Mouse (Mus musculus): ENCODE measurements around the gene Exoc6. TPM values are rescaled to one million over a fixed set of nuclear protein-coding genes. Genes with fewer than 3 reads are reported as not detected.
"Not testable (repeated sequence)": the region's sequence is repeated elsewhere in the genome, so short reads cannot be mapped to it uniquely, and the experiment has no call there.

Gene Exoc6
- total RNA-seq, 4 experiments from 2014 or later, result 18.7 to 26.7 (median 22.0) TPM

DNA sequence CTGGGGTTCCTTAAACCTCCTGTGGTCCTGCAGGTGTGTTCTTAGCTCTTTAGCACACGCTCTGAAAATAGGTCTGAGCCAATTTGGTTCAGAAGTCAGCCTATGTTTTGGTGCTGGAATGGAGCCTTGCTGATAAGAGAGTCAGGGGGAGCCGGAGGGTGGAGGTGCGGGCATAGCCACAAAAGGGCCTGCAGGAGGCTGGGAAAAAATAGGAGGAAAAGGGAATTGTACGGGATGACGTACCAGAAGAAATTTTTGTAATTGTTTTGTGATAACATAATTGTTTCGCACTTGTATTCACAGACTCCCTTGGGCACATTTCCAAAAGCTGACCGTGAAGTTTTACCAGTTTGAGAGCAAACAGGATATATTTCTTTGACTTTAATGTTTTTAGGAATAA, 10.0 kb upstream of the Exoc6 start:
- no peak for DNase-seq

DNA sequence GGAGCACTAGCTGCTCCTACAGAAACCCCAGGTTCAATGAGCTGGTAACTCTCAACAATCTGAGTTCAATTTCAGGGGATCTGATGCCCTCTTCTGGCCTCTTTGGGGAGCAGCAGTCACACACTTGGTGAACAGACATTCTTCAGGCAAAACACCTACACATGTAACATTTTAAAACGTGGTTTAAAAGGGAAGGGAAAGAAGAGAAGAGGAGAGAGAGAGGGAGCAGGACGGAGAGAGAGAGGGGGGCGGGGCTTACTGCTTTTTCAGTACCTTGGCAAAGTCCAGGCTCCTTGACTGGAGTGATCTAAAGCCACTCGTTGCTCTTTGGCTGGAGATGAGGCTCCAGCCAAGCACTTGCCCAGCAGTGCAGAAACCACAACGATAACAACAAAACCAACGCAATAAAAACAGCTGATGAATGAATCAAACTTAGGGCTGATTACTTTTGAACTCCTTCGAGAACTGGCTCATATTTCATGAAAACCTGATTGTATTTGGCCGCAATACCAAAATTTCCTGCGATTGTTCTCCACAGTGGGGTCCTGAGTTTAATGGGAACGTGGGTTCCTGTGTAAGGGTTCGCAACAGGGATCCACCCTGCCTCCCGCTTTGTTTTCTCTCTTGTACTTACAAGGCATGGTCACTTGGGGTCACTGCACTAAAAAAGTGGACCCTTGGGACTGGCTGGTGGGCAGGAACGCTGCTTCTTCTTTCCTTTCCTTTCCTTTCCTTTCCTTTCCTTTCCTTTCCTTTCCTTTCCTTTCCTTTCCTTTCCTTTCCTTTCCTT, 6.5 kb upstream of the Exoc6 start:
- no peak for DNase-seq

DNA sequence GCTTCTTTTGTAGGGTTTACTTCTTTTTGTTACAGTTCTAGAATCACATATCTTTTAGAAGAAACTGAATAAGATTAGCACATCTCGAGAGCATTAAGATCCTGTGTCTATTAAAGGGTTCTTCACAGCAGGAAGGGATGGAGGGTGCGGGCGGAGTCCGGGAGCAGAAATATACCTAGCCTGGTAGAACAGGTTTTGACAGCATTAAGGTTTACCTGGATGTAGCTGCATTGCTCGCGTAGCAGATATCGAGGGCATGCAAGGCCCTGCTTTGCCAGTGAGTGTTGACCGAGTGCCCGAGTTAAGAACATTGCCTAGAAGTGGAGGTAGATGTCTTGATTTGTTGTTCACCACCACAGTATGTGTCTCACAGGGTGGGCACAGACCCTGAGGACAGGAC, 5.7 kb upstream of the Exoc6 start:
- DNase-seq, result no peak

DNA sequence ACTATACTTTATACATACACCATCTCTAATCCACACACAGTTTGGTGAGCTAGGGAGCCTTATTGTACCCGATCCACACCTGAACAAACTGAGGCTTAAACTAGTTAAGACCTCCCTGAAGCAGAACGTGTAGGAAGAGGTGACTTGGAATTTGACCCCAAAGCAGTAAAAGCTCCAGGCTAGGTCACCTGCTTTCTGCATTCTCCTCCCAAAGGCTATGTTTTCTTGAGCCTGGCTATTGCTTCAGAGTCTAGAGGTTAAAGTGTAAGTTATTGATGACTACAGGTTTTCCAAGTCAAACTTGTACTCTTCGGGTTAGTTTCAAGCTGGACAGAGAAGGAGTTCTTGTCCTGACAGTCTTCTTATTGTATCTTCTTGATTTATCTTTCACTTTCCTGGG, 5.0 kb upstream of the Exoc6 start:
- no peak for DNase-seq

DNA sequence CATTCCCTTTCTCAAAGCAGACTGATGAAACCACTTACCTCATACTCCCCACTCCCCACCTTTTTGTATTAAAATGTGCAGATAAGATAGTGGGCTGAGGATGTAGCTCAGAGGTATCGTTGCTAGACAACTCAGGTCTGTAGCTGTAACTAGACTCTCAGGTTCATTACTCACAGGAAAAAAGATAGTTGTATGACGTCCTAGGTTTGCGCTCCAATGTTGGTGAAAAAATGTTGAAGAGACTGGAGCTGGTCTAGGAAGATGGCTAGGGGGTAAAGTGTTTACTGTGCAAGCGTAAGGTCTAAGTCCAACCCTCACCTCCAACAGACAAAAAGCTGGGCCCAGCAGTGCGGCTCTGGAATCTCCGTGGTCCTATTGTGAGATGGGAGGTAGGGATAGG, 4.5 kb upstream of the Exoc6 start:
- no peak for DNase-seq

DNA sequence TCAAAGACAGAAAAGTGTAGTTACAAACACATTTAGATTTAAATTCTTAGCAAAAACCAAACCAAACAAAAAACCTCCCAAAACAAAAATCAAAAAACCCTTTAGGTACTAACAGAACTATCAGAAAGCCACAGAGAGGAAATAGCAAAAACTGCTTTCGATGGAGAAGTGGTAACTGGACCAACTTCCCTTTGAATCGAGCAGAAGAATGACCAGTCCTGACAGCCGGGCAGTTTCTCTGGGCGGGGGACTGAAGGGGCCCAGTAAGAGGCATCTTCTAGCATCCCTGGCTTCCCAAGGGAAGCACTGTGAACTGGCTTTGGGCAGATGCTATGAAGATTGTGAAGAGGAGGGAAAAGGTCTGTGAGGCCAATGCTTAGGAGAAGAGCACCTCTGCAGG, 3.4 kb upstream of the Exoc6 start:
- no peak for DNase-seq

DNA sequence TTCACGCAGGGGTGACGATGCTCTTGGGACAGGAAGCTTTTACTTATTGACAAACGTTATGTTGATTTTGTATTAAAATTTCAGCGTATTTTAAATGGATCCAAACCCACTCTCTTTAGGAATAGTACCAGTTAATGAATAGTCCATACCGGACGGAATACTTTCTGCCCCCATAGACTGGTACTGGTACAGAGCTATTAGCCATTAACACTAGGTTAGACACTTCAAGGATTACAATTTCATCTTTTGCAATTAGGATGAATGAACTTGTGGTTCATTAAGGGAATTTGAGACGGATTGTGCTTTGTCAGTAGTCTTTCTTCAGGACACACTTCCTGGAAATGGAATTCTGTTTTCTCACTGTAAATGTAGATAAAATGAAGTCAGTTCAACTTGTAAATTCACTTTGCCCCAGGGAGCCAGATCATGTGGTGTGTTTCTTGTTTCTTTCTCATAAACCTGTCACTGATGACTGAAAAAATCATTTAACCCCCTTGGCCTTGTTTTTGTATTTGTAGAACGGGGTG, 885 bp downstream of the Exoc6 start:
- no peak for DNase-seq

DNA sequence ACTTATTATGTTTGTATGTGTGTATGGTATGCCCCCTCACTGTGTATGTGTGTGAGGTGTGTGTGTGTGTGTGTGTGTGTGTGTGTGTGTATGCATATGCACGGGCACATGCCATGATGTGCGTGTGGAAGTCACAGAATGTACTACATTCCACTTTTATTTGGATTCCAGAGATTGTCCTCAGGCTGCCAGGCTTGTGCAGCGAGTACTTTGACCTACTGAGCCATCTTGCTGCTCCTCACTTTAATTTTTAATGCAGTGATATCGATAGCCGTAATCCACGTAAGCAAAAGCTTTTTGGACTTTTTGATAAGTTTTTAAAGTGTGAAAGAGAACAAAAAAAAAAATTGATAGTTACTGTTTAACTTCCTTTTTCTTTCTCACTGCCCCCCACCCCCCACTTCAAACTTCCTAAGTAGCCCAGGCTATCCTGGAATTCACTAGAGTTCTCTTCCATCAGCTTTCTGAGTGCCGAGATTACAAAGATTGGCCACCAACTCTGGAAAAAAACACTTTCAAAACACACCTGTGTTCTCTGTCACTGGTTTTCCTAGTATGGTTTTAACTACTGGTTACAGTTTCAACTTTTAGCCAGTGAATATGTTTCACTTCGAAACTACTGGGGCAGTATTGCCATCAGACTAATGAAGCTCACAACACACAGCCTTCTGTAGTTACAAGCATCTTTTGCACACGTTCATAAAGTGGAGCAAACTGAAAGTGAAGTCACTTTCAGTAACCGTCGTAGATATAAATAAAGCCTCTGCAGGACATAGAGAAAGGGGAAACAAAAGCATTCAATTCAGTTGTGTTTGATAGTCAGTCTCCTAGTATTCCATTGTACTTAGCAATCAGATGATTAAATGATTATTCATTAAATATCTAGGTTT, 3.4 kb downstream of the Exoc6 start:
- DNase-seq, result no peak

DNA sequence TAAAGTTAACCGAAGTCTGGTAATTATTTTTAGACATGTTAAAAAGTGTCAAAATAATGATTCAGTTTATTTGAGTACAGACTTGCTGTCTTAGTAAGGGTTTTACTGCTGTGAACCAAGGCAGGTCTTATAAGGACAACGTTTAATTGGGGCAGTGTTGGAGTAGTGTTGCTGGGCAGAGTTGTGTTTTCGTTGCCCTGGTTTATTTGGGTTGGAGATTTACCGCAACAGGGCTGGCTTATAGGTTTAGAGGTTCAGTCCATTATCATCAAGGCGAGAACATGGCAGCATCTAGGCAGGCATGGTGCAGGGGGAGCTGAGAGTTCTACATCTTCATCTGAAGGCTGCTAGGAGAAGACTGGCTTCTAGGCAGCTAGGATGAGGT, 4.0 kb downstream of the Exoc6 start:
- DNase-seq, result not testable (repeated sequence)

DNA sequence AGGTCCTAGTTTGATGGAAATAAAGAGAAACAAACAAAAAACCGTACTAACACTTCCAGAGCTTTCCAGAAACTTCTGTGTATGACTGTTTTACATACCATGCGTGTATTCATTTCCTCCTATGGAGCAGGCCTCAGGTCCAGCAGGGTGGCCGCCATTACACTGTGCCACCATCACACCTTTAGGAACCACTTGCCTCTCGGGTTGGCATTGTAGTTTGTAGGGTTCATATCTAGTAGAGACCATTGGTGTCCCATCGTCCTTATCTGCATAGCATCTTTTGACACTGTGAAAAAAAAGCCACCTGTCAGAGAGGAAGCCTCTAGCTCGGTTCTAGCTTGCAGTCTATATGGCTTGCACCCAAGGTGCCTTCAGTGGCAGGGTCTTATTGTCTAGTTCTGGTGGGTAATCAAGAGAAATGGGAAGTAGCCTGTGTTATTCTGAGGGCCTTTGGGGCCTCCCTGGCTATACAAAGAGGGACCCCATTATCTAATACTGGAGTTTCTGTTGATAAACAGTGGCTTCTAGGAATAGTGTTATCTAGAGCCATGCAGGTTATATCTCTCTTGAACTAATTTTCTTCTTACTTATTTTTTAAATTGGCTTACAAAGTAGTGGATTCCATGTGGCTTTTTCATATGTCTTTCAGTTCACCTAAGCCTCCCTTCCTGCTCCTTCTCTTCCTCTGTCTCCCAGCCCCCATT, 5.8 kb downstream of the Exoc6 start:
- DNase-seq, result no peak

DNA sequence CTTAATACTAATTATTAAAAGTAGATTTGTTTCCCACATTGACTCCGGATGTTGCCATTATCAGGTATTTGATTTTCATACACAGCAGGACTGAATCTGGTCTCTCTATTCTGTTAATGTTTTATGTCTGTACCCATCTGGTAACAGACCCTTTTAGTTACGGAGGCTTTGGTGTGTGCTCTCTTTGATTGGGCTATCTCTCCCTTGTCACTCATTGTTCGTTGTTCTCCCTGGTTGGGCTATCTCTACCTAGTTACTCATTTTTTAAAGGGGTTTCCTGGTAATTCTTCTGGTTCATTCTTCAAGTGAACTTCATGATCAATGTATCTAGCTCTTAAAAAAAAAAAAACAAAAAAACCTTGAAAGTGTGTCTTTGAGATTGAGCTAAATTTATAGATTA, 7.7 kb downstream of the Exoc6 start:
- DNase-seq, result no peak

DNA sequence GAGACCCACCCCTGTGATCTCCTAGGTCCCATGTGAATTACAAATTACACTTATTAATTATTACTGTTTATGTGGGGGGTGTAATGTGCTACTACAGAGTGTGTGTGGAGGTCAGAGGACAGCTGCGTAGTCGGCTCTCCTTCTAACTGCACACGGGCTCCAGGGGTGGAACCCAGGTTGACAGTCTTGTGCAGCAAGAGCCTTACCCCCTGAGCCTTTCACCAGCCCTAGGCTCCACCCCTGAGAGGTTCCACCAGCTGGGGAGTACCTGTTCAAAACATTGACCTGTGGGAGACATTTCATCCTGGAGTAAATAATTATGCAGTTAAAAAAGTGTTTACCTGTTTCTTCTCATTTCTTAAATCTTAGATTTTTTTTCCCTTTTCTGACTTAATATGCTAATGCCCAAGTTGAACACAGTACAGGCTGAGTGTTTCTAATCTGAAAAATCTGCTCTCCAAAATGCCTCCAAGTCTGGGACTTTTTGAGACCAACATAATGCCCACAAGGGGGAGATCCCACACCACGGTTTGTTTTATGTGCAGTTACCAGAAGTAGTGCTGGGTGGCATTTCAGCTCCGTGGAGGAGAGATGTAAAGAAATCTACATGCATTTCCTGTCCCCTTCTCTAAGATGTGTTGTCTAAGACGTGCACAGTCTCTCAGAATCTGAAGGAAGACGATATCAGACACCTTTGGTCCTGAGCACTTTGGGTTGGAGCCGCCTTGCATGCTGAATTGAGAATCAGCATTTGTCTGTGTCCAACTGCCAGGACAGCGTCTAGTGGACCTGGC, 9.3 kb downstream of the Exoc6 start:
- DNase-seq, result no peak

DNA sequence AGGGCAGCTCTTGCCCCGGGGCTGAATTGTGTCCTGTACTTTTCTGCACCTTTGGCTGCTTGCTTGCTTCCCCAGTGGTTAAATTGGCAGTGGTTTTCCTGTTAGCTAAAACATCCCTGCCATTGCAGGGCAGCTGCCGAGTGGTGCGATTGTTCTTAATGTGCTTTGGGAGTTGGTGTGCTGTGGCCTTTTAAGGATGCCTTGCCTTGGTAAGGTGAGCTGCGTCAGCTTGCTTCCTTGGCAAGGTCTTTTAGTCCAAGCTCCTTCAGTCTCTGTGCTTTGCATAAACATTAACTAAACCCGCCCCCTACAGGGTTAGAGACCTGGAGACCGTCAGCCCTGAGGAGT, 9.8 kb downstream of the Exoc6 start:
- DNase-seq, result no peak

DNA sequence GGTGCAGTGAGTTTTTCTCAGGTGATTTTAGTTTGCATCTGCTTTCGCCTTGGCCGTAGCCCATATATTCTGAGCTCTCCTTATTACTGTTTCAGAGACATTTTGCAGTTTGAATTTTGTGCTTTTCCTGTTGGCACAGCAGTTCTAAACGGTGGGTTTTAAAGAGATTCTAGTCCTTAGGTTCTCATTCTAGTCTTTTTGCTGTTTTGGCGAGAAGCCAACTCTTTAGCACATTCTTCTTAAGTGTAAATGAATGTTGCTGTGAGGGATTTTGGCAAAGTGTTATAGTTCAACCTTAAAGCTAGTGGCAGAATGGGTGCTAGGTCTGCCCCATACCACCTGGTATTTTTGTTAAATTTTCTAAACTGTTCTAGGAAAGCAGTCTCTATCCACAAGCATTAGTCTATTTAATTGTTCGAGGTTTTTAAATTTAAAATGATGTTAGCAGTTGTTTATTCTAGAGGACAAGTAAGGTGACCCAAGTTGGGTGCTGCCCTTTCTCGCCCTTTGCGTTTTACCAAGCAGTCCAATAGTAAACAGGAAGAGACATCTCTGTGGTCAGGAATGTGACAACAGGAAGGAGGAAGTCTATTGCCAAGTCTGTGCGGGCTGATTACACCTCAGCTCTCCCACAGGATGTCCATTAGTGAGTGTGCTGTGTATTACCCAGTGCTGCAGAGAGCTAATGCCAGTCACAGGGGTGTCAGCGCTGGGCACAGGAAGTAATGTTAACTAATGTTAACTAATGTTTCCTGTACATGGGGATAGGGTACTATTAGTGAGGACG, 11.1 kb downstream of the Exoc6 start:
- no peak for DNase-seq

DNA sequence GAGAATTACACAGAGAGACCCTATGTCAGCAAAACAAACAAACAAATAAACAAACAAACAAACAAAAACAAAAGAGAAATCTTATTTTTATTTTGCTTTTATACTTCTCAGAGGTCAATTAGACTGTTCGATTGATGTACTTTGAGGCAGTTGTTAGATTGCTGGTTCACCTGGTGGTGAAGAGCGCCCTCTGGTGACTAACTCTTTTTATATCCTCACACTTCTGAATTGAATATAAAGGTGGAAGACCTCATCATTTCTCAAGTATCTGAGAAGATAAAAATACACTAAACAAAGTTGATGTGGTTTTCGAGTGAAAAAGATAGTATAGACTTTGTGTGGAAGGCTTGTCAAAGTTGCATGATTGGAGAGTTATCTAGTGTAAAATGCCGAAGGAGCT, 13.5 kb downstream of the Exoc6 start:
- DNase-seq, result no peak

DNA sequence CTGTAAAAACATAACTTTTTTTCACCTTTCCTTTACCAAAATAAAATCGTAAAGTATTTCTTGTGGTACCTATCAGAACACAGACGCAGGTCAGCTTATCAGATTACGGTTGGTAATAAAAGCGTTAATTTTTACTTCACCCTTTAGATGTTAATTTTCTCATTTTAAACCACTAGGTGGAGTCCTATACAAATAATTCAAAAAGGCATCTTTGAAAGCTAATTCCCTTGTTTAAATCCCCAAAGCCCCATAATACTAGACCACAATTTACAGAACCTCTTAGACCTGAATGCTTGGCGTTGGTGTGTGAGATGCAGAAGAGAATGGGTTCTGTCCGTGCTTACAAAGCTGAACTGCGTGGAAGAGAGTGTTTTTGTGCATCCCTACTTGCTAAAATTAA, 15.6 kb downstream of the Exoc6 start:
- no peak for DNase-seq

DNA sequence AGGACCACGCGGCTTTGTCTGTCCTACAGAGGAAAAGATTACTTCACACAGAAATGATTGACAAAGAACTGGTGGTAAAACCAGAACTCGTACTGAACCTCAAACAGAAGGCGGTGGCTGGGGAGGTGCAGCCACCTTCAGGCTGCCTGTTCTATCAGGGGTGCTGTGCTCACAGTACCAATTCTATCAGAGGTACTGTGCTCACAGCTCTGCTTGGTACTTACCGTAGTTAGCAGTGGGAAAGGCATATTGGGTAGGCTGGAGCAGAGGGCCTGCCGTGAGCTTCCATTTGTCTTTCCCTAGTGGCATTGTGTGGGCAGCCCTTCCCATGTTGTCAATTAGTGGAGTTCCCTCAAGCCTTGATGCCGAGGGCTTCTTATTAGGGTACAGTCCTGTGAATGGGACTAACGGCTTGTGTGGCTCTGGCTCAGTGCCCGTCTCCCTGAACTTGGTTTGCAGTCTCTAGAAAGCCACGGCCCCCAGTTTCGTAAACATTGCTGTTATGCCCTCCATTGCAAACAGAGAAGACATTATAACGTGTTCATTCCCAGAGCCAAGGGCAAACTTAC, 19.1 kb downstream of the Exoc6 start:
- DNase-seq, result no peak

DNA sequence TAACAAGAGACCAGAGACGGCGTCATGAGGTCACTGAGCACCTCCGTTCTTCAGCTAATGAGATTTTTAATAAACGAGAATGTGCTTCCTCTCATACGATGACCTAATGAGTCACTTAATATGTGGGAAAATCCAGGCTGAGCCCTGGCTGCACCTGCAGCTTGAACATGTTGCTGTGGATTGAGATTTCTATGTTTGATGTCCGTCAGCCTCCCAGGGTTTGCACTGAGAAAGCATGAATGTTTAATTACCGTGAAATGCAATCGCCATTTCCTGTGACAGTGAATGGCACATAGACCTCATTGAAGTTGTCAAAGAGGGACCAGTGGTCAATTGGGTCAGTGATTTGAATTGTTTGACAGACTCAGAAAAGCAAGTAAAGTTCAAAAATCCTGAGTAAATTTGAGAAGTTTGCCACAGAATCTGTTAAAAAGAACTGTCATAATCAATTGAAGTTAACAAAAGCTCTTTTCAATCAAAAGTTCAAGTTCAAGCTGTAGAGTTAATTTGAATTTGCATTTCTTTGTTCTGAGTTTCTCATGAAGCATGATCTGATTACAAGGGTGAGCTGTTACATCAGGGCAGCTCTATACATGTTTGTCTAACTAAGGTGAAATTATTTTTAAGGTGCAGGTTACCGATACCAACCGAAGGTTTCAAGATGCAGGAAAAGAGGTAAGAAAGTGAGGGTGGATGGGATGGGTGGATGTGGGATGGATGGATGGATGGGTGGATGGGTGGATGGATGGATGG, 20.9 kb downstream of the Exoc6 start:
- DNase-seq, result no peak

DNA sequence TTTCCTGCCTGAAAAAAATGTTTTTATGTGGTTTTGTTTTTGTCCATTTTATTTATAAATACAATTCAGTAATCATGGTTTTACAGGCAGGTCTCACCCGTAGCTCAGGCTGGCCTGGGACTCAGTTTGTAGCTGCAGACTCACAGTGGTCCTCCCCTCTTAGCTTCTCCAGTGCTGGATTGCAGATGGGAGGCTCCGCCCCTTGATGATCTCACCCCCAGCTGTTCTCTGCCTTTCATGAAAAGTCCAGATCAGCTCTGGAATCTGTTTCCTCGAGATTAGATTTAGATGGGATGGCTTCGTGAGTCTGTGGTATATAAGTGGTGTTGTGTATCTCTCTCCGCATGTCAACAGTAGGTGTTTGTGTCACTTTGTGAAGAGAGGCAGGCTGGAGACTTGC, 24.6 kb downstream of the Exoc6 start:
- no peak for DNase-seq

DNA sequence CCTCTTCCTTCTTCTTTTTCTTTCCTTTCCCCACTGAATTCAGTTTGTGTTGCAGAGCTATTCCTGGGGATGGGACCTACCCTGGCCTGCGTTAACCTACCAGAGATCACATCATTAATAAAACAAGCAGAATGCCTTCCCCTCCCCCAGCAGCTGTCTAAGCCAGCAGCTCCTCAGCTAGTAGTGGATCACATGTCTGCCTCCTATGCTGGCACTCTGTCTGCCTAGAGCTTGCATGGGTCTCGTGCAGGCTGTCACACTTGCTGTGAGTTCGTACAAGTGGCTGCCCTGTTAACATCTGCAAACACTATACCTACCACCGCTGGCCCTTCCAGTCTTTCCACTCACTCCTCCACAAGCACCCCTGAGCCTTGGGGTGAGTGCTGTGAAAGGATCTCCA, 29.4 kb downstream of the Exoc6 start:
- no peak for DNase-seq
